Mouse (Mus musculus) heart, adult 10 weeks (tissue): ENCODE measurements around the gene Gm31371. TPM values are rescaled to one million over a fixed set of nuclear protein-coding genes. Genes with fewer than 3 reads are reported as not detected.

Source experiments
- polyA plus RNA-seq: library from polyadenylated mRNA; stranded (reverse); fragments of 350-450 nt; fragmentation: Illumina TruSeq; extraction: RNeasy Lipid Tissue Mini Kit (QIAGEN cat#74804); gene quantifications from one replicate; pipeline ENCODE4 v1.2.3, GENCODE M21; 2014; ENCODE audit warnings: low read depth, low replicate concordance

Gm31371 gene
- not detected for polyA plus RNA-seq

GRCm38 (mm10) chr8:19903092-19903491 lies at the start of gene Gm31371:
Gene Gm31371 (plus strand): TSS chr8:19903392.

Other genes starting within 250 kb of the Gm31371 start
- not detected for gene 4930467E23Rik, start 173.8 kb upstream of the Gm31371 start, polyA plus RNA-seq